Comparison of ENCODE assay signal across 21 mouse cellular contexts in the genomic region with DNA sequence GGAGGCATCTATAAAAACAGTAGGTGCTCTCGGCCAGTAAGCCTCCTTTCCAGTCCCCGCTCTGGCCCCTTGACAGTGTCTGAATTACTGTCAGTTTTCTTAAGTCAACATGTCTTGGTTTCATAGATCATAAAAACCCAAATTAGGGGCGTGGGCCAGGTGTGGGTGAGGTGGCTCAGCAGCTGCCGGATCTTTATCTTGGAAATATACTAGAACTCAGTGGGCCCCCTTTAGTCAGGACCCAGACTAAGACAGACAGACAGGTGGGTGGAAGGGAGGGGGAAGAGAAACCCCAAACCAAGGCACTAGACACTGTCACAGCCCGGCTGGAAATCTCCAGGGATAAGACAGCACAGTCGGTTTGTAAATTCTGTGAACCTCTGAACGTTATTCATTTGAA. TPM values are rescaled to one million over a fixed set of nuclear protein-coding genes. Genes with fewer than 3 reads are reported as not detected.
A peak's percentile ranks its signal among the peaks of the same experiment; 100 is the strongest.
DNase-seq lines count a peak whose midpoint lies in the region; ATAC-seq and TF ChIP-seq lines count a peak whose summit lies in the region.
"Had no signal": no experiment of that assay in that cellular context is flagged by ENCODE, and none has a peak within 500 bp of the region (broad histone marks: within the 10 kb centered on the region; RNA-seq: fewer than 3 reads in every experiment).

No protein-coding gene starts in this region.

- H3K4me3 ChIP-seq in ES-Bruce4 (ENCODE audit: low read depth, low read length) = no peak overlapping the region
- no peak overlapping the region for H3K4me3 ChIP-seq in intestine, embryonic 15.5 days (replicated peaks)
- no peak overlapping the region for H3K4me3 ChIP-seq in intestine, postnatal 0 days (ENCODE audit: low read depth, low read length)
- H3K4me3 ChIP-seq: embryonic facial prominence, embryonic 10.5 days; embryonic facial prominence, embryonic 12.5 days; forebrain, embryonic 13.5 days; forebrain, embryonic 15.5 days had no signal

- TF ChIP-seq EP300 in ES-Bruce4 (IDR thresholded peaks at IDR 0.05; ENCODE audit: insufficient read depth, low read depth, low read length) = no peak

- peak; percentile 63 for DNase-seq in A20 (ENCODE audit: low read depth, low spot score)
- DNase-seq in thymus, postnatal 10 days (ENCODE audit: low spot score in 2 of 2) = no peak
- DNase-seq in cerebellum, postnatal 4 days (ENCODE audit: low spot score in 2 of 2) = no peak
- no peak for DNase-seq in heart, adult 18-20 months
- DNase-seq: adrenal gland, adult 2 months; adrenal gland, postnatal 10 days; adrenal gland, postnatal 25 days; cerebellum, adult 11 months; cerebellum, adult 18-20 months; cerebellum, adult 8-10 months; cerebellum, adult 9-11 months; cerebellum, postnatal 14 days; cerebellum, postnatal 36 days; forebrain, postnatal 0 days had no signal

- TF ChIP-seq CTCF in ES-Bruce4 (IDR thresholded peaks at IDR 0.05; ENCODE audit: low read depth, low read length) = no peak
- TF ChIP-seq CTCF in intestine, postnatal 0 days (IDR thresholded peaks at IDR 0.05; ENCODE audit: low read depth) = no peak

- H3K4me2 ChIP-seq in intestine, embryonic 15.5 days (replicated peaks) = no peak overlapping the region
- H3K4me2 ChIP-seq in intestine, postnatal 0 days (replicated peaks; ENCODE audit: low read depth) = no peak overlapping the region
- H3K4me2 ChIP-seq: embryonic facial prominence, embryonic 12.5 days; forebrain, embryonic 13.5 days; forebrain, embryonic 15.5 days had no signal

- H3K27ac ChIP-seq in ES-Bruce4 (ENCODE audit: insufficient read depth, low read length) = peak overlapping the region; percentile 21; the same call in 1 of the 2 replicates
- no peak overlapping the region for H3K27ac ChIP-seq in intestine, embryonic 15.5 days
- H3K27ac ChIP-seq in intestine, postnatal 0 days (ENCODE audit: low read depth, low read length) = no peak overlapping the region
- H3K27ac ChIP-seq: embryonic facial prominence, embryonic 10.5 days; embryonic facial prominence, embryonic 12.5 days; forebrain, embryonic 13.5 days; forebrain, embryonic 15.5 days had no signal

- 53% methylated on average over 7 of the region's 7 CpGs for WGBS in intestine, embryonic 15.5 days
- WGBS in intestine, postnatal 0 days = 37% methylated on average over 7 of the region's 7 CpGs

- peak; percentile 60 for ATAC-seq in intestine, embryonic 15.5 days
- peak; percentile 36; the same call in 1 of the 2 replicates for ATAC-seq in intestine, postnatal 0 days
- ATAC-seq: forebrain, embryonic 13.5 days; forebrain, embryonic 15.5 days; forebrain, postnatal 0 days had no signal

- H3K4me1 ChIP-seq in ES-Bruce4 (ENCODE audit: control insufficient read depth, insufficient read depth, low read length) = no peaks in the 10 kb centered on the region
- 0 out of 2 replicates have a peak, but pooled peaks cover 3% of the 10 kb centered on the region for H3K4me1 ChIP-seq in intestine, embryonic 15.5 days (replicated peaks)
- H3K4me1 ChIP-seq in intestine, postnatal 0 days (replicated peaks; ENCODE audit: control insufficient read depth, insufficient read depth, low read length) = 0 out of 2 replicates have a peak, but pooled peaks cover 3% of the 10 kb centered on the region
- H3K4me1 ChIP-seq: embryonic facial prominence, embryonic 12.5 days; forebrain, embryonic 13.5 days; forebrain, embryonic 15.5 days had no signal

- H3K9ac ChIP-seq in ES-Bruce4 (ENCODE audit: low read depth, poor library complexity, severe bottlenecking) = no peak overlapping the region
- no peak overlapping the region for H3K9ac ChIP-seq in intestine, embryonic 15.5 days
- H3K9ac ChIP-seq in intestine, postnatal 0 days (ENCODE audit: low read depth, low read length) = no peak overlapping the region
- H3K9ac ChIP-seq: embryonic facial prominence, embryonic 12.5 days; forebrain, embryonic 13.5 days; forebrain, embryonic 15.5 days; forebrain, postnatal 0 days had no signal

- H3K27me3 ChIP-seq in ES-Bruce4 (ENCODE audit: control insufficient read depth, insufficient read depth, low read length, poor library complexity, severe bottlenecking) = no peaks in the 10 kb centered on the region
- H3K27me3 ChIP-seq in intestine, embryonic 15.5 days (replicated peaks) = no peaks in the 10 kb centered on the region
- no peaks in the 10 kb centered on the region for H3K27me3 ChIP-seq in intestine, postnatal 0 days (replicated peaks; ENCODE audit: control insufficient read depth, insufficient read depth, low read length)
- H3K27me3 ChIP-seq: embryonic facial prominence, embryonic 12.5 days; forebrain, embryonic 13.5 days; forebrain, embryonic 15.5 days had no signal

- TF ChIP-seq POLR2A in ES-Bruce4 (IDR thresholded peaks at IDR 0.05; ENCODE audit: insufficient read depth, low read length) = no peak

- no peaks in the 10 kb centered on the region for H3K9me3 ChIP-seq in ES-Bruce4 (replicated peaks; ENCODE audit: control insufficient read depth, insufficient read depth, low read length, poor library complexity, severe bottlenecking)
- no peaks in the 10 kb centered on the region for H3K9me3 ChIP-seq in intestine, embryonic 15.5 days
- H3K9me3 ChIP-seq in intestine, postnatal 0 days (ENCODE audit: control insufficient read depth) = no peaks in the 10 kb centered on the region
- H3K9me3 ChIP-seq: embryonic facial prominence, embryonic 10.5 days; embryonic facial prominence, embryonic 12.5 days; forebrain, embryonic 13.5 days; forebrain, embryonic 15.5 days had no signal

- H3K36me3 ChIP-seq in ES-Bruce4 (ENCODE audit: control insufficient read depth, insufficient read depth, low read length, poor library complexity, severe bottlenecking) = no peaks in the 10 kb centered on the region
- no peaks in the 10 kb centered on the region for H3K36me3 ChIP-seq in intestine, embryonic 15.5 days
- no peaks in the 10 kb centered on the region for H3K36me3 ChIP-seq in intestine, postnatal 0 days (ENCODE audit: control insufficient read depth, insufficient read depth)
- H3K36me3 ChIP-seq: embryonic facial prominence, embryonic 10.5 days; embryonic facial prominence, embryonic 12.5 days; forebrain, embryonic 15.5 days had no signal

RNA-seq across cellular contexts. Expression of a gene that starts 40.1 kb away (rescaled TPM):
- polyA plus RNA-seq in ES-Bruce4 (2011; ENCODE audit: insufficient read depth, insufficient read length, low read depth, missing spikeins) = 63.0 and 63.8 TPM in 2 replicates
- polyA plus RNA-seq in intestine, embryonic 15.5 days (2015; fragmentation: Nextera tagmentation; extraction: Ambion mirVana) = 55.1 and 62.1 TPM in 2 replicates
- polyA plus RNA-seq in intestine, postnatal 0 days (2015; fragmentation: Nextera tagmentation; extraction: Ambion mirVana) = 18.6 and 19.4 TPM in 2 replicates
- total RNA-seq in heart, adult 18-20 months (2021) = under 1 TPM; 0.40 to 0.57 TPM
